Mouse (Mus musculus) CH12.LX (cell line): ENCODE measurements around the gene Kcnj15. TPM values are rescaled to one million over a fixed set of nuclear protein-coding genes. Genes with fewer than 3 reads are reported as not detected.

ENCODE experiments used
- DNase-seq: peaks from one replicate; pipeline ENCODE4 v3.0.0-alpha.2; 2013; ENCODE audit errors: extremely low read depth
- H3K27ac ChIP-seq: 2 replicates; pipeline ENCODE4 v1.5.1; 2012; ENCODE audit warnings: low read depth, mild to moderate bottlenecking, control low read depth, moderate library complexity; ENCODE audit not compliant: insufficient read depth
- H3K27me3 ChIP-seq: replicated peaks from 2 replicates; pipeline ENCODE3; 2012; ENCODE audit warnings: inconsistent platforms
- H3K36me3 ChIP-seq, 2 experiments: replicated peaks in 1 of 2; 2 replicates each; pipeline versions ENCODE3 to v1.6.1; 2012; ENCODE audit warnings: inconsistent platforms in 1 of 2, low read length in 1 of 2, mild to moderate bottlenecking in 1 of 2, mixed read lengths in 1 of 2, moderate library complexity in 1 of 2; ENCODE audit not compliant: control insufficient read depth in 1 of 2, insufficient read depth in 1 of 2
- H3K4me1 ChIP-seq, 2 experiments: 2 replicates each; pipeline ENCODE4 v1.6.1; 2012; ENCODE audit warnings: inconsistent platforms in 1 of 2, moderate library complexity in 1 of 2; ENCODE audit not compliant: insufficient read depth in 2 of 2, control insufficient read depth in 1 of 2
- H3K4me2 ChIP-seq: 2 replicates; pipeline ENCODE4 v1.6.1; 2012; ENCODE audit warnings: low read depth, mild to moderate bottlenecking, control low read depth; ENCODE audit not compliant: poor library complexity, insufficient read depth, severe bottlenecking
- H3K4me3 ChIP-seq, 3 experiments: fragments of 150-350 bp in 1 of 3; sonication (generic) in 1 of 3; replicated peaks in 1 of 3; 2 replicates each; pipeline versions ENCODE3 to v1.5.1; 2011 to 2012; ENCODE audit warnings: low read depth in 2 of 3, low read length in 2 of 3, mild to moderate bottlenecking in 2 of 3, moderate library complexity in 2 of 3, control low read depth in 1 of 3, improper control_type of control experiment in 1 of 3, inconsistent platforms in 1 of 3, mixed read lengths in 1 of 3; ENCODE audit not compliant: poor library complexity in 1 of 3
- H3K79me2 ChIP-seq: replicated peaks from 2 replicates; pipeline ENCODE4 v1.6.1; 2012; ENCODE audit warnings: mild to moderate bottlenecking, moderate library complexity; ENCODE audit not compliant: control insufficient read depth, poor library complexity, insufficient read depth, severe bottlenecking; ENCODE audit errors: extremely low read depth
- H3K9ac ChIP-seq: 2 replicates; pipeline ENCODE4 v1.6.1; 2012; ENCODE audit warnings: low read depth, mild to moderate bottlenecking, control low read depth, moderate library complexity; ENCODE audit not compliant: insufficient read depth
- H3K9me3 ChIP-seq: replicated peaks from 2 replicates; pipeline ENCODE3; 2012; ENCODE audit warnings: low read length, inconsistent platforms, mixed read lengths
- BHLHE40 ChIP-seq: IDR thresholded peaks from 2 replicates; pipeline ENCODE4 v1.6.1; 2011; ENCODE audit warnings: mild to moderate bottlenecking, low read depth, low read length, improper control_type of control experiment
- CHD1 ChIP-seq: IDR thresholded peaks from 2 replicates; pipeline ENCODE4 v1.6.1; 2012; ENCODE audit warnings: low read depth, low read length, improper control_type of control experiment, inconsistent platforms
- CHD2 ChIP-seq: IDR thresholded peaks from 2 replicates; pipeline ENCODE4 v1.6.1; 2011; ENCODE audit warnings: low read length, improper control_type of control experiment
- CTCF ChIP-seq, 2 experiments: IDR thresholded peaks in 1 of 2; conservative IDR thresholded peaks in 1 of 2; 2 replicates each; pipeline ENCODE4 v1.5.1; 2011 to 2012; ENCODE audit warnings: low read depth in 2 of 2, low read length in 2 of 2, improper control_type of control experiment in 1 of 2, inconsistent platforms in 1 of 2, mild to moderate bottlenecking in 1 of 2, moderate library complexity in 1 of 2
- E2F4 ChIP-seq: IDR thresholded peaks from 2 replicates; pipeline ENCODE4 v1.6.1; 2011; ENCODE audit warnings: low read depth, low read length, improper control_type of control experiment; ENCODE audit not compliant: insufficient replicate concordance
- ELF1 ChIP-seq: IDR thresholded peaks from 2 replicates; pipeline ENCODE4 v1.6.1; 2014; ENCODE audit warnings: low read depth, mild to moderate bottlenecking, inconsistent platforms, low read length, improper control_type of control experiment
- EP300 ChIP-seq: IDR thresholded peaks from 2 replicates; pipeline ENCODE4 v1.6.1; 2011; ENCODE audit warnings: low read length, improper control_type of control experiment
- ETS1 ChIP-seq: conservative IDR thresholded peaks from 2 replicates; pipeline ENCODE4 v1.6.1; 2012; ENCODE audit warnings: low read depth, mild to moderate bottlenecking, inconsistent platforms, low read length, improper control_type of control experiment, moderate library complexity
- GABPA ChIP-seq: IDR thresholded peaks from 2 replicates; pipeline ENCODE4 v1.6.1; 2012; ENCODE audit warnings: low read depth, low read length, improper control_type of control experiment, inconsistent platforms; ENCODE audit not compliant: insufficient replicate concordance
- HCFC1 ChIP-seq: IDR thresholded peaks from 2 replicates; pipeline ENCODE4 v1.6.1; 2012; ENCODE audit warnings: low read depth, mild to moderate bottlenecking, inconsistent platforms, low read length, improper control_type of control experiment
- IRF4 ChIP-seq: IDR thresholded peaks from 2 replicates; pipeline ENCODE4 v1.6.1; 2014; ENCODE audit warnings: low read depth, mild to moderate bottlenecking, inconsistent platforms, low read length, improper control_type of control experiment
- JUN ChIP-seq: IDR thresholded peaks from 2 replicates; pipeline ENCODE4 v1.6.1; 2011; ENCODE audit warnings: low read depth, mild to moderate bottlenecking, low read length, improper control_type of control experiment, moderate library complexity; ENCODE audit not compliant: insufficient read depth
- JUND ChIP-seq: conservative IDR thresholded peaks from 2 replicates; pipeline ENCODE4 v1.6.1; 2011; ENCODE audit warnings: low read depth, low read length, improper control_type of control experiment
- KAT2A ChIP-seq: IDR thresholded peaks from 2 replicates; pipeline ENCODE4 v1.6.1; 2012; ENCODE audit warnings: low read length, improper control_type of control experiment, inconsistent platforms; ENCODE audit not compliant: insufficient replicate concordance
- MAFK ChIP-seq: IDR thresholded peaks from 2 replicates; pipeline ENCODE4 v1.6.1; 2011; ENCODE audit warnings: low read length, improper control_type of control experiment; ENCODE audit not compliant: insufficient replicate concordance
- MAX ChIP-seq: IDR thresholded peaks from 2 replicates; pipeline ENCODE4 v1.6.1; 2011; ENCODE audit warnings: low read length, improper control_type of control experiment
- MAZ ChIP-seq: IDR thresholded peaks from 2 replicates; pipeline ENCODE4 v1.6.1; 2012; ENCODE audit warnings: low read depth, mild to moderate bottlenecking, inconsistent platforms, low read length, improper control_type of control experiment, moderate library complexity
- MEF2A ChIP-seq: IDR thresholded peaks from 2 replicates; pipeline ENCODE4 v1.6.1; 2014; ENCODE audit warnings: low read depth, mild to moderate bottlenecking, inconsistent platforms, low read length, improper control_type of control experiment, borderline replicate concordance
- MXI1 ChIP-seq: IDR thresholded peaks from 2 replicates; pipeline ENCODE4 v1.6.1; 2011; ENCODE audit warnings: mild to moderate bottlenecking, low read depth, low read length, improper control_type of control experiment
- MYC ChIP-seq: IDR thresholded peaks from 2 replicates; pipeline ENCODE4 v1.6.1; 2011; ENCODE audit warnings: low read depth, mild to moderate bottlenecking, improper control_type of control experiment, low read length
- NELFE ChIP-seq: IDR thresholded peaks from 2 replicates; pipeline ENCODE4 v1.6.1; 2011; ENCODE audit warnings: low read depth, low read length, improper control_type of control experiment
- NRF1 ChIP-seq: IDR thresholded peaks from 2 replicates; pipeline ENCODE4 v1.6.1; 2014; ENCODE audit warnings: low read depth, mild to moderate bottlenecking, inconsistent platforms, low read length, improper control_type of control experiment, moderate library complexity
- PAX5 ChIP-seq: IDR thresholded peaks from 2 replicates; pipeline ENCODE4 v1.6.1; 2012; ENCODE audit warnings: low read length, inconsistent platforms, mixed read lengths
- POLR2A ChIP-seq: IDR thresholded peaks from 2 replicates; pipeline ENCODE4 v1.6.1; 2011; ENCODE audit warnings: low read depth, mild to moderate bottlenecking, improper control_type of control experiment, low read length
- POLR2AphosphoS2 ChIP-seq: IDR thresholded peaks from 2 replicates; pipeline ENCODE4 v1.6.1; 2011; ENCODE audit warnings: low read depth, low read length, improper control_type of control experiment
- RAD21 ChIP-seq: IDR thresholded peaks from 2 replicates; pipeline ENCODE4 v1.6.1; 2011; ENCODE audit warnings: low read depth, mild to moderate bottlenecking, low read length, improper control_type of control experiment, moderate library complexity
- RCOR1 ChIP-seq: conservative IDR thresholded peaks from 2 replicates; pipeline ENCODE4 v1.6.1; 2012; ENCODE audit warnings: low read depth, mild to moderate bottlenecking, inconsistent platforms, low read length, improper control_type of control experiment
- SIN3A ChIP-seq: IDR thresholded peaks from 2 replicates; pipeline ENCODE4 v1.6.1; 2012; ENCODE audit warnings: low read length, improper control_type of control experiment, inconsistent platforms
- SMC3 ChIP-seq: IDR thresholded peaks from 2 replicates; pipeline ENCODE4 v1.6.1; 2011; ENCODE audit warnings: low read depth, low read length, improper control_type of control experiment
- TBP ChIP-seq: conservative IDR thresholded peaks from 2 replicates; pipeline ENCODE4 v1.6.1; 2011; ENCODE audit warnings: low read depth, low read length, improper control_type of control experiment
- TCF12 ChIP-seq: IDR thresholded peaks from 2 replicates; pipeline ENCODE4 v1.6.1; 2014; ENCODE audit warnings: low read depth, mild to moderate bottlenecking, inconsistent platforms, low read length, improper control_type of control experiment
- UBTF ChIP-seq: IDR thresholded peaks from 2 replicates; pipeline ENCODE4 v1.6.1; 2012; ENCODE audit warnings: low read depth, mild to moderate bottlenecking, inconsistent platforms, low read length, improper control_type of control experiment, moderate library complexity
- USF1 ChIP-seq: IDR thresholded peaks from 2 replicates; pipeline ENCODE4 v1.6.1; 2014; ENCODE audit warnings: low read depth, mild to moderate bottlenecking, inconsistent platforms, low read length, improper control_type of control experiment
- USF2 ChIP-seq: conservative IDR thresholded peaks from 2 replicates; pipeline ENCODE4 v1.6.1; 2011; ENCODE audit warnings: low read depth, low read length, improper control_type of control experiment
- ZC3H11A ChIP-seq: IDR thresholded peaks from 2 replicates; pipeline ENCODE4 v1.6.1; 2012; ENCODE audit warnings: low read depth, mild to moderate bottlenecking, inconsistent platforms, low read length, improper control_type of control experiment
- ZKSCAN1 ChIP-seq: IDR thresholded peaks from 2 replicates; pipeline ENCODE4 v1.6.1; 2012; ENCODE audit warnings: low read depth, inconsistent platforms, low read length, improper control_type of control experiment, borderline replicate concordance
- ZMIZ1 ChIP-seq: IDR thresholded peaks from 2 replicates; pipeline ENCODE4 v1.6.1; 2012; ENCODE audit warnings: low read depth, mild to moderate bottlenecking, inconsistent platforms, low read length, improper control_type of control experiment
- ZNF384 ChIP-seq: IDR thresholded peaks from 2 replicates; pipeline ENCODE4 v1.6.1; 2012; ENCODE audit warnings: low read depth, low read length, improper control_type of control experiment, inconsistent platforms
- dilution Hi-C: fragments of 300-500 bp; cut with MboI; formaldehyde crosslinking; loops from 2 replicates; pipeline ENCODE4 v1.14.3; 2020; ENCODE audit warnings: low sequenced_read_pairs; ENCODE audit not compliant: extremely low pct_unique_long_range_greater_than_20kb, extremely low pct_ligation_motif_present
- in situ Hi-C: fragments of 300-500 bp; cut with MboI; formaldehyde crosslinking; loops from 3 replicates; pipeline ENCODE4 v1.14.3; 2019; ENCODE audit warnings: low sequenced_read_pairs, low pct_ligation_motif_present, low pct_unique_long_range_greater_than_20kb, mixed read lengths
- polyA plus RNA-seq: library from polyadenylated mRNA; unstranded; fragments of >175 nt; gene quantifications from 2 replicates; pipeline ENCODE4 v1.2.1, GENCODE M21; 2012; ENCODE audit warnings: low read depth; ENCODE audit not compliant: insufficient read length
- total RNA-seq, 2 experiments: library from RNA; depleted of rRNA; stranded (reverse); fragments of 300-350 nt in 1 of 2; fragments of >200 nt in 1 of 2; gene quantifications; 2 replicates each; pipeline ENCODE4 v1.2.3; 2012 to 2014

Gene Kcnj15
- total and polyA plus RNA-seq, 3 experiments: 0.37 to 1.1 (median 0.51) TPM

GRCm38 (mm10) chr16:95273101-95273500 lies 15.7 kb downstream of the Kcnj15 start:
- peak; percentile 69 for DNase-seq
- H3K27ac ChIP-seq: no peak overlapping the region
- H3K27me3 ChIP-seq: no peaks in the 10 kb centered on the region
- H3K36me3 ChIP-seq: no peaks in the 10 kb centered on the region
- H3K4me3 ChIP-seq: no peak overlapping the region
- peaks cover 37 to 51% of the 10 kb centered on the region in 2 experiments for H3K4me1 ChIP-seq
- H3K9me3 ChIP-seq: peaks cover 19% of the 10 kb centered on the region
- TF ChIP-seq UBTF (no peak), MYC (0 out of 2 replicates have a peak, but pooled peaks have one; percentile 8), RAD21 (no peak; the same call in 1 of the 2 replicates), IRF4 (peak; percentile 90), CTCF (conservative IDR thresholded peaks at IDR 0.05 in 1 of 2, IDR thresholded peaks at IDR 0.05 in 1 of 2; ENCODE audit: low read depth in 2 of 2, low read length in 2 of 2) (no peak), PAX5 (no peak), JUND (peak; percentile 91), ETS1 (peak; percentile 56), GABPA (no peak), TBP (no peak), JUN (peak; percentile 94), SIN3A (no peak), USF2 (no peak), ZC3H11A (no peak), POLR2AphosphoS2 (no peak), RCOR1 (0 out of 2 replicates have a peak, but pooled peaks have one; percentile 42), MXI1 (no peak), KAT2A (no peak), MAFK (peak; percentile 21; the same call in 1 of the 2 replicates), POLR2A (no peak), NELFE (no peak), MAZ (no peak), SMC3 (no peak), USF1 (no peak), CHD1 (no peak), CHD2 (0 out of 2 replicates have a peak, but pooled peaks have one; percentile 43), ZNF384 (no peak), MEF2A (peak; percentile 93), NRF1 (no peak), TCF12 (peak; percentile 46; the same call in 1 of the 2 replicates), ELF1 (peak; percentile 53; the same call in 1 of the 2 replicates), MAX (no peak), ZKSCAN1 (no peak), EP300 (peak; percentile 83), HCFC1 (no peak), E2F4 (no peak), BHLHE40 (peak; percentile 79), ZMIZ1 (no peak)
- no peaks in the 10 kb centered on the region for H3K79me2 ChIP-seq
- no peak overlapping the region for H3K9ac ChIP-seq
- in situ Hi-C loops (no loop called here), dilution Hi-C loops (no loop called here)
- no peak overlapping the region for H3K4me2 ChIP-seq
